Mouse (Mus musculus): ENCODE data around the gene Foxl1. TPM values are rescaled to one million over a fixed set of nuclear protein-coding genes. Genes with fewer than 3 reads are reported as not detected.

Foxl1 gene
- total and polyA plus RNA-seq, 3 experiments = 0.07 to 0.12 TPM; not detected in 1

DNA sequence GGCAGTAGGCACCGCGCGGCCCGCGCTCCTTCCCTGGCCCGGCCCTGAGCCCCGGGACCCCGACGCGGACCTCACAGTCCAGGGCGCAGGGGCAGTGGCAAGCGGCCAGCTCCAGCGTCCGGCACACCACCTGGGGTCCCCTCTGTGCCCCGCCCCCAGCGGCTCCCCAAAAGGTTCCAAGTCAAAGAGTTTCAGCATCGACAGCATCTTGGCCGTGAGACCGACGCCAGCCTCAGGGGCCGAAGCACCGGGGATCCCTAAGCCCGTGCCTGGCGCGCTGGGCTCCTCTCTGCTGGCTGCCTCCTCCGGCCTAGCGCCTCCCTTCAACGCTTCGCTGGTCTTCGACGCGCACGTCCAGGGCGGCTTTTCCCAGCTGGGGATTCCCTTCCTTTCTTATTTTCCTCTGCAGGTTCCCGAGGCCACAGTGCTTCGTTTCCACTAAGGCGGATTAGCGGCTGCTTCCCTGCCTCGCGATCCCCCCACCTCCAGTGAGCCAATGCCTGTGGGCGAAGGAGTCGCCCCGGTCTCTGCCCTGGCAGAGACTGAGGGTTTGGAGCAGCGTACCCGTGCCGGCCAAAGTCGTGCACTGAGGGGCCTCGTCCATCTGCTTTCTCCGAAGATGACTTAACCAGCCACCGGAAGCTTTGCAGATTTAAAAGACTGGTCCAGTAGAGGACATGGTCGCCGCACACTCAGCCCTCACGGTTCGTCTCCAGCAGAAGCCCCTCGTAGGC lies 958 bp downstream of the Foxl1 start (continued):
- TF ChIP-seq ELF1 (IDR thresholded peaks at IDR 0.05; ENCODE audit: low read depth, low read length) = no peak

GRCm38 (mm10) chr8:121129265-121129940 lies 1.7 kb downstream of the Foxl1 start:
- H3K27me3 ChIP-seq (ENCODE audit: control insufficient read depth in 1 of 2, insufficient read depth in 2 of 2, low read length in 2 of 2) = no peaks in the 10 kb centered on the region
- no peaks in the 10 kb centered on the region; the same call in 1 of the 2 replicates for H3K79me2 ChIP-seq (ENCODE audit: control insufficient read depth, insufficient read depth, low read length, poor library complexity)
- TF ChIP-seq ZNF384 (IDR thresholded peaks at IDR 0.05; ENCODE audit: low read depth, low read length) = peak; percentile 91
- TF ChIP-seq MAZ (IDR thresholded peaks at IDR 0.05; ENCODE audit: low read depth, low read length) = no peak
- H3K27ac ChIP-seq (ENCODE audit: control insufficient read depth, low read depth, low read length) = no peak overlapping the region
- peak; percentile 37 for DNase-seq (ENCODE audit: low read depth, low spot score)
- H3K9me3 ChIP-seq (replicated peaks; ENCODE audit: insufficient read depth, low read length) = no peaks in the 10 kb centered on the region
- no peak overlapping the region for H3K4me3 ChIP-seq (ENCODE audit: control insufficient read depth in 1 of 2, insufficient read depth in 1 of 2, low read depth in 2 of 2, low read length in 2 of 2)
- H3K9ac ChIP-seq (ENCODE audit: control insufficient read depth, low read depth, low read length, poor library complexity, severe bottlenecking) = no peak overlapping the region
- H3K36me3 ChIP-seq (ENCODE audit: control insufficient read depth in 1 of 2, insufficient read depth in 2 of 2, low read length in 2 of 2) = no peaks in the 10 kb centered on the region
- no peaks in the 10 kb centered on the region; a peak in 1 of 4 replicates for H3K4me1 ChIP-seq (ENCODE audit: control insufficient read depth in 1 of 2, insufficient read depth in 2 of 2, low read length in 2 of 2)

- DNase-seq (ENCODE audit: low read depth, low spot score) = peak; percentile 60
- H3K9ac ChIP-seq (ENCODE audit: control insufficient read depth, low read depth, low read length, poor library complexity, severe bottlenecking) = no peak overlapping the region
- no peak overlapping the region for H3K4me3 ChIP-seq (ENCODE audit: control insufficient read depth in 1 of 2, insufficient read depth in 1 of 2, low read depth in 2 of 2, low read length in 2 of 2)
- H3K79me2 ChIP-seq (ENCODE audit: control insufficient read depth, insufficient read depth, low read length, poor library complexity) = no peaks in the 10 kb centered on the region
- TF ChIP-seq CTCF (IDR thresholded peaks at IDR 0.05 in 2 of 3, conservative IDR thresholded peaks at IDR 0.05 in 1 of 3; ENCODE audit: control insufficient read depth in 1 of 3, insufficient read depth in 1 of 3, low read depth in 2 of 3, low read length in 3 of 3, poor library complexity in 1 of 3, severe bottlenecking in 1 of 3) = peak; percentile 42 to 68 (median 45)
- TF ChIP-seq POLR2AphosphoS2 (IDR thresholded peaks at IDR 0.05; ENCODE audit: low read length) = no peak
- no peak for TF ChIP-seq MAFK (IDR thresholded peaks at IDR 0.05; ENCODE audit: borderline replicate concordance, low read depth, low read length)
- TF ChIP-seq SIN3A (IDR thresholded peaks at IDR 0.05; ENCODE audit: low read length) = no peak
- H3K36me3 ChIP-seq (ENCODE audit: control insufficient read depth in 1 of 2, insufficient read depth in 2 of 2, low read length in 2 of 2) = no peaks in the 10 kb centered on the region
- H3K9me3 ChIP-seq (replicated peaks; ENCODE audit: insufficient read depth, low read length) = no peaks in the 10 kb centered on the region
- H3K4me1 ChIP-seq (ENCODE audit: control insufficient read depth in 1 of 2, insufficient read depth in 2 of 2, low read length in 2 of 2) = no peaks in the 10 kb centered on the region
- no peaks in the 10 kb centered on the region for H3K27me3 ChIP-seq (ENCODE audit: control insufficient read depth in 1 of 2, insufficient read depth in 2 of 2, low read length in 2 of 2)
- H3K27ac ChIP-seq (ENCODE audit: control insufficient read depth, low read depth, low read length) = no peak overlapping the region
These were observed 2.8 kb downstream of the Foxl1 start for GRCm38 (mm10) chr8:121130522-121130921.

- no peaks in the 10 kb centered on the region for H3K27me3 ChIP-seq (ENCODE audit: control insufficient read depth in 1 of 2, insufficient read depth in 2 of 2, low read length in 2 of 2)
- no peaks in the 10 kb centered on the region for H3K9me3 ChIP-seq (replicated peaks; ENCODE audit: insufficient read depth, low read length)
- no peak for DNase-seq (ENCODE audit: low read depth, low spot score)
- no peaks in the 10 kb centered on the region for H3K79me2 ChIP-seq (ENCODE audit: control insufficient read depth, insufficient read depth, low read length, poor library complexity)
- H3K9ac ChIP-seq (ENCODE audit: control insufficient read depth, low read depth, low read length, poor library complexity, severe bottlenecking) = no peak overlapping the region
- no peaks in the 10 kb centered on the region for H3K4me1 ChIP-seq (ENCODE audit: control insufficient read depth in 1 of 2, insufficient read depth in 2 of 2, low read length in 2 of 2)
- H3K27ac ChIP-seq (ENCODE audit: control insufficient read depth, low read depth, low read length) = no peak overlapping the region
- H3K4me3 ChIP-seq (ENCODE audit: control insufficient read depth in 1 of 2, insufficient read depth in 1 of 2, low read depth in 2 of 2, low read length in 2 of 2) = no peak overlapping the region
- no peak for TF ChIP-seq BHLHE40 (IDR thresholded peaks at IDR 0.05; ENCODE audit: borderline replicate concordance, low read depth, low read length)
- no peak for TF ChIP-seq TBP (IDR thresholded peaks at IDR 0.05; ENCODE audit: low read depth, low read length)
- no peak for TF ChIP-seq ZMIZ1 (IDR thresholded peaks at IDR 0.05; ENCODE audit: low read depth, low read length)
- no peak for TF ChIP-seq TCF12 (IDR thresholded peaks at IDR 0.05; ENCODE audit: low read depth, low read length)
- no peak for TF ChIP-seq POLR2AphosphoS5 (IDR thresholded peaks at IDR 0.05; ENCODE audit: borderline replicate concordance, low read depth, low read length)
- TF ChIP-seq MAX (IDR thresholded peaks at IDR 0.05; ENCODE audit: low read length) = no peak
- TF ChIP-seq UBTF (IDR thresholded peaks at IDR 0.05; ENCODE audit: borderline replicate concordance, insufficient read depth, low read depth, low read length) = no peak
- no peak for TF ChIP-seq E2F4 (IDR thresholded peaks at IDR 0.05; ENCODE audit: borderline replicate concordance, low read depth, low read length)
- TF ChIP-seq JUND (IDR thresholded peaks at IDR 0.05; ENCODE audit: low read depth, low read length) = no peak
- no peak for TF ChIP-seq ZNF384 (IDR thresholded peaks at IDR 0.05; ENCODE audit: low read depth, low read length)
- H3K36me3 ChIP-seq (ENCODE audit: control insufficient read depth in 1 of 2, insufficient read depth in 2 of 2, low read length in 2 of 2) = no peaks in the 10 kb centered on the region
These were observed 5.3 kb downstream of the Foxl1 start for GRCm38 (mm10) chr8:121132961-121133513.

Data from MEL (cell line).